11 mouse cellular contexts compared by ENCODE assay signal in the genomic region with DNA sequence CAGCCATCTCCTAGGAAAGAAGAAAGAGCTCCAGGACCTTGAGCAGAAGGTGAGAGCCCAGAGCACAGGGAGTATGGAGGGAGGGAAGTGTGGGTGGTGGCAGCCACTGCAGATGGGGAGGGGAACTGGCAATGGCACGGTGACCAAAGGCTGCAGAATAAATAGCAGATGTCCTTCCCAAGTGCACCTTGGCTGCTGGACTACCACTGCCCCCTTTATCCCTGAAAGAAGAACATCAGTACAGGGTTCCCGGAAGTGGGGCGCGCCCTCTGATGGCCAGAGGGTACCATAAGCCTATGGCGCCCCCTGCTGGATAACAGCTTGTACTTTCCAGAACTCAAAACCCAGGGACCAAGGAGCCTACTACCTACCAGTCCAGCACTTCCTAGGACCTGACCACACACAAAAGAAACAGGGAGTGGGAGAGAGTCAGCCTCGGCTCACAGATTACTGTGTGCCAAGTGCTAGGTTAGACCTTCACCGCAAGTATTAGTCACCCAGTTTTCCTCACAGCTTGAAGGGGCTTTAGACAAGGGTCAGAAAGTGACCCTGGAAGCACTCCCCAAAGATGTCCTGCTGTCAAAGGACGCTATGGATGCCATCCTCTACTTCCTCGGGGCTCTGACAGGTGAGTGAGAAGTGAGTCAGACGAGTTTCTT. TPM values are rescaled to one million over a fixed set of nuclear protein-coding genes. Genes with fewer than 3 reads are reported as not detected.
A peak's percentile ranks its signal among the peaks of the same experiment; 100 is the strongest.
DNase-seq lines count a peak whose midpoint lies in the region; ATAC-seq and TF ChIP-seq lines count a peak whose summit lies in the region.
"Not testable (repeated sequence)": the region's sequence is repeated elsewhere in the genome, so short reads cannot be mapped to it uniquely, and the experiment has no call there.
"Had no signal": no experiment of that assay in that cellular context is flagged by ENCODE, and none has a peak within 500 bp of the region (broad histone marks: within the 10 kb centered on the region; RNA-seq: fewer than 3 reads in every experiment).

No protein-coding gene starts in this region.

- ATAC-seq in activated CD4-positive, CD25-positive, alpha-beta regulatory T cell, adult 4 months = peak; percentile 43

- DNase-seq in CD4-positive helper T cell, adult 2 months (ENCODE audit: low read depth, low spot score) = peak; percentile 56
- peak; percentile 25 for DNase-seq in embryo, embryonic 10 days (ENCODE audit: low spot score)
- DNase-seq in heart, postnatal 4 days = peak; percentile 39
- DNase-seq in layer of hippocampus, adult 2 months (ENCODE audit: low spot score in 2 of 2) = peak in 1 of 2 experiments; percentile 13
- DNase-seq in lung, postnatal 36 days = peak; percentile 36
- peak; percentile 21 for DNase-seq in retina, postnatal 7 days (ENCODE audit: low read depth, low spot score)
- DNase-seq in thymus, postnatal 14 days = peak; percentile 58

- not testable (repeated sequence) for H3K27ac ChIP-seq in layer of hippocampus, adult 2 months

- H3K4me3 ChIP-seq in layer of hippocampus, adult 2 months = not testable (repeated sequence)

- TF ChIP-seq CTCF in layer of hippocampus, adult 2 months (conservative IDR thresholded peaks at IDR 0.05) = peak; percentile 61

RNA-seq across cellular contexts. Expression of a gene that starts 9.3 kb away (rescaled TPM):
- polyA plus RNA-seq in activated CD4-positive, CD25-positive, alpha-beta regulatory T cell, adult 4 months (2017; shearing (Covaris generic)) = not detected
- total RNA-seq in heart, postnatal 4 days (2021) = 1 to 10 TPM; 3.2 to 5.2 TPM
- total RNA-seq in layer of hippocampus, adult 2 months (2021) = not detected
- polyA plus RNA-seq: heart, embryonic 12.5 days; midbrain, embryonic 13.5 days had no signal

RNA-seq across cellular contexts. Expression of a gene that starts 10.0 kb away (rescaled TPM):
- polyA plus RNA-seq in activated CD4-positive, CD25-positive, alpha-beta regulatory T cell, adult 4 months (2017; shearing (Covaris generic)) = 1 to 10 TPM; 2.2 to 10.0 TPM
- total RNA-seq in heart, postnatal 4 days (2021) = 10 to 100 TPM; 29.2 to 29.5 TPM
- total RNA-seq in layer of hippocampus, adult 2 months (2021) = 10 to 100 TPM; 11.4 to 11.5 TPM

RNA-seq across cellular contexts. Expression of a gene that starts 11.1 kb away (rescaled TPM):
- not detected for polyA plus RNA-seq in activated CD4-positive, CD25-positive, alpha-beta regulatory T cell, adult 4 months (2017; shearing (Covaris generic))
- total RNA-seq in heart, postnatal 4 days (2021) = not detected
- not detected for total RNA-seq in layer of hippocampus, adult 2 months (2021)
- total RNA-seq: left cerebral cortex, postnatal 14 days had no signal
- polyA plus RNA-seq: heart, embryonic 12.5 days; midbrain, embryonic 13.5 days had no signal

RNA-seq across cellular contexts. Expression of a gene that starts 28.7 kb away (rescaled TPM):
- under 1 TPM in 1 of 2 experiments, not detected in 1; 0.20 TPM for polyA plus RNA-seq in activated CD4-positive, CD25-positive, alpha-beta regulatory T cell, adult 4 months (2017; shearing (Covaris generic))
- not detected for total RNA-seq in heart, postnatal 4 days (2021)
- not detected for total RNA-seq in layer of hippocampus, adult 2 months (2021)
- total RNA-seq: left cerebral cortex, postnatal 14 days had no signal
- polyA plus RNA-seq: heart, embryonic 12.5 days; midbrain, embryonic 13.5 days had no signal

RNA-seq across cellular contexts. Expression of a gene that starts 37.4 kb away (rescaled TPM):
- polyA plus RNA-seq in activated CD4-positive, CD25-positive, alpha-beta regulatory T cell, adult 4 months (2017; shearing (Covaris generic)) = not detected
- total RNA-seq in heart, postnatal 4 days (2021) = not detected
- not detected for total RNA-seq in layer of hippocampus, adult 2 months (2021)
- total RNA-seq: left cerebral cortex, postnatal 14 days had no signal
- polyA plus RNA-seq: heart, embryonic 12.5 days; midbrain, embryonic 13.5 days had no signal

Comparison
In these comparisons a context has a peak if more than half of its experiments do, and no peak if none do; other contexts are left out.
1. RNA of a gene that starts 9.3 kb away (total RNA-seq): 3.2 to 5.2 TPM in heart, postnatal 4 days; not detected in layer of hippocampus, adult 2 months; every median in the first group is over 4 times any median in the second.